Mouse (Mus musculus) regulatory T cell (primary cell): ENCODE results near the gene Gm8922.

ENCODE experiments used
- in situ Hi-C: fragments of 300-600 bp; cut with MboI, MseI; formaldehyde crosslinking; loops from one replicate; pipeline ENCODE4 v1.15.1; 2025; ENCODE audit warnings: high pct_unique_total_duplicates

Gene Gm8922

GRCm38 (mm10) chr5:11681659-11682058, at the start of gene Gm8922:
Gm8922 (plus strand) TSS chr5:11681959.
- in situ Hi-C loops = loop anchor here (25.0 kb wide), 1 partner anchor 169 kb away; the partner anchor contains the start of gene Gm8906
